Mouse (Mus musculus) kidney, embryonic 15.5 days (tissue): ENCODE data around the gene Gm49601. TPM values are rescaled to one million over a fixed set of nuclear protein-coding genes. Genes with fewer than 3 reads are reported as not detected.

Experiments used
- ATAC-seq: fragments of 200-750 bp; cut with Nextera tagmentation; replicated peaks from 2 replicates; pipeline ENCODE4 v1.8.0; 2017; ENCODE audit warnings: moderate TSS enrichment; ENCODE audit not compliant: low FRiP score
- H3K27ac ChIP-seq: fragments of 300-500 bp; sonication (generic); 2 replicates; pipeline ENCODE4 v1.5.1; 2015; ENCODE audit warnings: mild to moderate bottlenecking, inconsistent platforms
- H3K27me3 ChIP-seq: fragments of 300-500 bp; sonication (generic); 2 replicates; pipeline ENCODE4 v1.6.1; 2015; ENCODE audit warnings: inconsistent platforms
- H3K36me3 ChIP-seq: fragments of 300-500 bp; sonication (generic); 2 replicates; pipeline ENCODE4 v1.6.1; 2015; ENCODE audit warnings: inconsistent platforms
- H3K4me1 ChIP-seq: fragments of 300-500 bp; sonication (generic); 2 replicates; pipeline ENCODE4 v1.6.1; 2015; ENCODE audit warnings: inconsistent platforms
- H3K4me2 ChIP-seq: fragments of 300-500 bp; sonication (generic); 2 replicates; pipeline ENCODE4 v1.6.1; 2015; ENCODE audit warnings: moderate library complexity, mild to moderate bottlenecking, inconsistent platforms
- H3K4me3 ChIP-seq: fragments of 300-500 bp; sonication (generic); replicated peaks from 2 replicates; pipeline ENCODE4 v1.5.1; 2015; ENCODE audit warnings: mild to moderate bottlenecking, inconsistent platforms
- H3K9ac ChIP-seq: fragments of 300-500 bp; sonication (generic); 2 replicates; pipeline ENCODE4 v1.6.1; 2015; ENCODE audit warnings: mild to moderate bottlenecking, inconsistent platforms
- H3K9me3 ChIP-seq: fragments of 300-500 bp; sonication (generic); replicated peaks from 2 replicates; pipeline ENCODE4 v1.6.1; 2016; ENCODE audit warnings: inconsistent platforms
- WGBS: fragments of 180-500 bp; shearing (Covaris S2); methylation state at CpG from one replicate; pipeline ENCODE4 v1.1.7; 2015; ENCODE audit warnings: mixed read lengths; 5-methylcytosine and 5-hydroxymethylcytosine counted together
- polyA plus RNA-seq: library from polyadenylated mRNA; unstranded; fragments of >200 nt; fragmentation: Nextera tagmentation; extraction: Ambion mirVana; gene quantifications from 2 replicates; pipeline ENCODE4 v1.2.1, GENCODE M21; 2015

Gm49601 gene
- polyA plus RNA-seq, 1 experiment from 2014 or later = 4.3 TPM

- no peaks in the 10 kb centered on the region for H3K9me3 ChIP-seq
- H3K27me3 ChIP-seq = peaks cover 100% of the 10 kb centered on the region
- H3K9ac ChIP-seq = no peak overlapping the region
- no peak overlapping the region for H3K27ac ChIP-seq
- H3K4me2 ChIP-seq = peak overlapping the region; percentile 77; the same call in 1 of the 2 replicates
- 21% methylated on average over 10 of the region's 10 CpGs for WGBS
- peak overlapping the region; percentile 45; the same call in 1 of the 2 replicates for H3K4me3 ChIP-seq
- no peaks in the 10 kb centered on the region for H3K36me3 ChIP-seq
- no peak for ATAC-seq
- H3K4me1 ChIP-seq = peaks cover 57% of the 10 kb centered on the region
Observed at GRCm38 (mm10) chr16:18585676-18586075, 40.6 kb downstream of the Gm49601 start.

DNA sequence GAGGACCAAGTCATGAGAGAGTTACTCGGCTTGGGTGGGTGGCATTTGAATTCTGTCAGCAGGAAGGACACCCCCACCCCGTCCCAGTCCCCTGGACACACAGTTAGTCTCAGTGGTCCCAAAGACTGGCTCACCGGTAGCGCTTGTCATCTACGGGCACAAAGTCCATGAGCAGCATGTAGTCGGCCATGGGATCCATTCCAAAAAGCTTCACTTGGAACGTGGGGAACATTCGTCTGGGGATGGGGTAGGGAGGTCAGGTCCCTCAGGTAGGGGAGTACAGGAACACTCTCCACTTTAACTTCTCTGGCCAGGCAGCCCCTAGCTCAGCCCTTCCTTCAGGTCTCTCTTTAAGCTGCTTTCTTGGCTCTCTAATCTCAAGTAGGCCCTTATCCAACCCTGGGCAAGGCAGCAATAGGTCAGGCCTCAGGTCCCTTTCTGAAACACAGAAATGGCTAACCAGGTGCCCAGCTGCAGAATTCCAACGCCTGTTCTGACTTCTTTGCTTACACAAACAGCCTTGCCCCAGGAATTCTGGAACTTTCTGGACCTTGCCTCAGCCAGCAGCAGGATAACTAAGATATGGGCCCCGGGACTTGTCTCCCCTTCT lies 41.2 kb downstream of the Gm49601 start:
- no peak for ATAC-seq
- H3K9ac ChIP-seq = no peak overlapping the region
- H3K4me3 ChIP-seq = no peak overlapping the region
- 35% methylated on average over 10 of the region's 10 CpGs for WGBS
- peaks cover 51% of the 10 kb centered on the region for H3K4me1 ChIP-seq
- no peak overlapping the region for H3K27ac ChIP-seq
- peaks cover 100% of the 10 kb centered on the region for H3K27me3 ChIP-seq
- H3K36me3 ChIP-seq = no peaks in the 10 kb centered on the region
- no peaks in the 10 kb centered on the region for H3K9me3 ChIP-seq
- no peak overlapping the region for H3K4me2 ChIP-seq

GRCm38 (mm10) chr16:18583673-18584357 lies 42.4 kb downstream of the Gm49601 start:
- 33% methylated on average over 10 of the region's 10 CpGs for WGBS
- no peak overlapping the region for H3K4me2 ChIP-seq

GRCm38 (mm10) chr16:18583169-18583568 lies 43.1 kb downstream of the Gm49601 start:
- no peak overlapping the region for H3K4me3 ChIP-seq
- H3K27me3 ChIP-seq = peaks cover 97% of the 10 kb centered on the region
- H3K36me3 ChIP-seq = no peaks in the 10 kb centered on the region
- 30% methylated on average over 10 of the region's 10 CpGs for whole genome bisulfite sequencing
- no peak overlapping the region for H3K9ac ChIP-seq
- ATAC-seq = no peak
- no peaks in the 10 kb centered on the region for H3K9me3 ChIP-seq
- no peak overlapping the region for H3K4me2 ChIP-seq
- peaks cover 38% of the 10 kb centered on the region for H3K4me1 ChIP-seq
- no peak overlapping the region for H3K27ac ChIP-seq

More at GRCm38 (mm10) chr16:18583673-18584357, 42.4 kb downstream of the Gm49601 start:
- H3K27me3 ChIP-seq = peaks cover 97% of the 10 kb centered on the region
- no peak overlapping the region for H3K4me3 ChIP-seq
- no peak for ATAC-seq
- H3K27ac ChIP-seq = no peak overlapping the region
- H3K9me3 ChIP-seq = no peaks in the 10 kb centered on the region
- no peak overlapping the region for H3K9ac ChIP-seq
- no peaks in the 10 kb centered on the region for H3K36me3 ChIP-seq
- peaks cover 45% of the 10 kb centered on the region for H3K4me1 ChIP-seq

GRCm38 (mm10) chr16:18582426-18583148 lies 43.6 kb downstream of the Gm49601 start:
- Histone ChIP-seq H3K36me3 (no peaks in the 10 kb centered on the region), H3K4me1 (peaks cover 32% of the 10 kb centered on the region), H3K4me3 (peak overlapping the region; percentile 41), H3K27me3 (peaks cover 97% of the 10 kb centered on the region), H3K9me3 (no peaks in the 10 kb centered on the region), H3K4me2 (peak overlapping the region; percentile 59), H3K27ac (no peak overlapping the region), H3K9ac (no peak overlapping the region)
- 3% methylated on average over 56 of the region's 67 CpGs for WGBS
- ATAC-seq = no peak

GRCm38 (mm10) chr16:18581623-18582205 lies 44.5 kb downstream of the Gm49601 start:
- H3K4me3 ChIP-seq = peak overlapping the region; percentile 41
- no peak overlapping the region for H3K9ac ChIP-seq

DNA sequence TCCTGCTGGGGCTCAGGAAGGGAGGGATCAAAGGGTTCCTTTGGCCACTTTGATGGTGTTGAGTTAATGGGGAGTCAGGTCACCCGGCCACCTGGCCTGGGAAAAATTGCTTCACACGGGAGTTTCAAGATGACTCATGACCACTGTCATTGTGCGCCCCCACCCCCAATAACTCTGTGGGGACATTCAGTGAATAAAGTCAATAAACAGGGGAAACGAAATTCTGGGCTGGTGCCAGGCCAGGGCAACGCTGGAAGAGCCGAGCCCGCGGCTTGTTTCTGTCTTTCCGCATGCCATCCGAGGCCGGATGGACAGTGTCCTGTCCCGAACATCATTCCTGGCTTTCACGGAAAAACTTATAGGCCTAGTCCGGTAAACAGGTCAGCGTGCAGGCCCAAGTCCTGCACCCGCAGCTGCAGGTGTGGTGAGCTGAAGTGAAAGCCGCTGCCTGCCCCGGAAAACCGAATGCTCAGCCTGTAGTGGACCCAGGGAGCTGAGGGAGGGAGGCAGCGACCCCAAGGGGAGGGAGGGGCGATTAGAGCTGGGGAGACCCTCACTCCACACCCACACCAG lies 45.1 kb downstream of the Gm49601 start:
- no peak for ATAC-seq

More at GRCm38 (mm10) chr16:18581623-18582205, 44.5 kb downstream of the Gm49601 start:
- Histone ChIP-seq H3K27me3 (peaks cover 95% of the 10 kb centered on the region), H3K36me3 (no peaks in the 10 kb centered on the region), H3K9me3 (no peaks in the 10 kb centered on the region), H3K4me2 (peak overlapping the region; percentile 59), H3K27ac (no peak overlapping the region), H3K4me1 (peaks cover 31% of the 10 kb centered on the region)
- no peak for ATAC-seq
- whole genome bisulfite sequencing = under 1% methylated on average over 66 of the region's 66 CpGs

GRCm38 (mm10) chr16:18580389-18580788 lies 45.8 kb downstream of the Gm49601 start:
- WGBS = 26% methylated on average over 2 of the region's 2 CpGs

More for the DNA sequence above, 45.1 kb downstream of the Gm49601 start:
- no peaks in the 10 kb centered on the region for H3K36me3 ChIP-seq
- no peaks in the 10 kb centered on the region for H3K9me3 ChIP-seq
- H3K9ac ChIP-seq = no peak overlapping the region
- H3K4me2 ChIP-seq = peak overlapping the region; percentile 59
- peak overlapping the region; percentile 41 for H3K4me3 ChIP-seq
- 5% methylated on average over 21 of the region's 21 CpGs for WGBS
- peaks cover 91% of the 10 kb centered on the region for H3K27me3 ChIP-seq
- H3K4me1 ChIP-seq = peaks cover 25% of the 10 kb centered on the region
- H3K27ac ChIP-seq = no peak overlapping the region

GRCm38 (mm10) chr16:18577599-18578160 lies 48.5 kb downstream of the Gm49601 start:
- Histone ChIP-seq H3K4me3 (no peak overlapping the region), H3K36me3 (no peaks in the 10 kb centered on the region), H3K27me3 (peaks cover 63% of the 10 kb centered on the region), H3K9me3 (no peaks in the 10 kb centered on the region), H3K9ac (no peak overlapping the region), H3K27ac (no peak overlapping the region), H3K4me1 (peaks cover 18% of the 10 kb centered on the region), H3K4me2 (no peak overlapping the region)
- no peak for ATAC-seq
- WGBS = 28% methylated on average over 5 of the region's 5 CpGs

More at GRCm38 (mm10) chr16:18580389-18580788, 45.8 kb downstream of the Gm49601 start:
- no peak overlapping the region for H3K9ac ChIP-seq
- no peak overlapping the region for H3K27ac ChIP-seq
- no peaks in the 10 kb centered on the region for H3K36me3 ChIP-seq
- no peak for ATAC-seq
- H3K4me1 ChIP-seq = peaks cover 20% of the 10 kb centered on the region
- no peak overlapping the region for H3K4me3 ChIP-seq
- no peaks in the 10 kb centered on the region for H3K9me3 ChIP-seq
- peaks cover 88% of the 10 kb centered on the region for H3K27me3 ChIP-seq
- H3K4me2 ChIP-seq = no peak overlapping the region

DNA sequence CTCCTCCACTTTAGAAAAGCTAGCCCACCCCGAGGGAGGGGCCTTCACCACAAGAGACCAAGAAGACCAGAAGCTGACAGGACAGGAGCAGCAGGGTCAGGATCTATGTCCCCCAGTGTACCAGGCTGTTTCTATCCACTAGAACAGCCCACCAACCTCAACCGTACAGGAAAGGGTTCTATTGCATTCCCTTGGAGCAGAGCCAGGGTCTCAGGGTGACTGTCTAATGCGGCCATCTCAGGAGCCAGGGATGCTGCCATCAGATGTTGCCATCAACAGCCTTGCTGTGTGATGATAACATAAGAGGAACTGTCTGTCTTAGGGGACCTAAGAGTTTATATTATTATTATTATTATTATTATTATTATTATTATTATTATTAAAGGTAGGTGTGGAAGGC lies 49.2 kb downstream of the Gm49601 start:
- no peak overlapping the region for H3K27ac ChIP-seq
- ATAC-seq = no peak
- no peaks in the 10 kb centered on the region for H3K36me3 ChIP-seq
- H3K27me3 ChIP-seq = peaks cover 57% of the 10 kb centered on the region
- no peaks in the 10 kb centered on the region for H3K9me3 ChIP-seq
- H3K4me3 ChIP-seq = no peak overlapping the region
- H3K9ac ChIP-seq = no peak overlapping the region
- peaks cover 12% of the 10 kb centered on the region for H3K4me1 ChIP-seq
- no peak overlapping the region for H3K4me2 ChIP-seq
- 40% methylated on average over 3 of the region's 3 CpGs for WGBS

- Histone ChIP-seq H3K27ac (no peak overlapping the region), H3K4me1 (no peaks in the 10 kb centered on the region), H3K9me3 (no peaks in the 10 kb centered on the region), H3K4me3 (no peak overlapping the region), H3K27me3 (peaks cover 28% of the 10 kb centered on the region), H3K9ac (no peak overlapping the region), H3K36me3 (no peaks in the 10 kb centered on the region), H3K4me2 (no peak overlapping the region)
- WGBS = 81% methylated on average over 8 of the region's 8 CpGs
- no peak for ATAC-seq
Observed at GRCm38 (mm10) chr16:18574196-18574595, 52.0 kb downstream of the Gm49601 start.
